Mouse (Mus musculus): ENCODE results near the gene Hoxd4.

Gene Hoxd4

DNA sequence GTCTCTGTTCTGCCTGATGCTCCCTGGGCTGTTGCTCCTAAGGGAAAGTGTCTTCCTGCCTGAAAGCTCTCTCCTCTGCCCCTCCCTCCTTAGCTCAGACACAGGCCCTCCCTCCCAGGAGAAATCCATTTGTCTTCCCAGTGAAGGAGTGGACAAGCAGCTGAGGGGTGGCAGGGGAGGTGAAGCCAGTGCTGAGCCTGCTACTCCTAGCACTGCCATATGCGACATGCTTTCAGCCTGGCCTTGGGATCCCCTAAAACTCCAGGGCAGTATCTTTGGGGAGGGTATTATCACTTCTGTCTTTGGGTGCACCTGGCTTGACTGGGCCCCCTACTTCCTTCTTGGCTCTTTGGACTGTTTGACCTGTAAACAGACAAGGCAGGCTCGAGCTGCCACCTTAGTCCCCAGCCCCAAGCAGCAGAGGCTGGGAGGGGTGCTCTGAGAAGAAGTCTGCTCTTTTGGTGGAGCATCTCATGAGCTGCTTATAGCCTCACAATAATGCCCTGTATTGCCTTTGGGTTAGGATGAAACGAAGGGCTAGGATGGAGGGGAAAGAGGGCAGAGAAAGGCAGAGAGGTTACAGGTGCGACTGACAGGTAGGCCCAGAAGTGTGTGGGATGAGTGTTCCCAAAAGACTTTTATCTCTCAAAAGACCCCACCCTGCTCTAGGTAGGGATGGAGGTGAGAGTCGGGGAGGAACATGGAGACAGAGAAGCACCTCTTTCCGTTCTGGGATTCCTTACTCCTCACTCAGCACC, 34.0 kb downstream of the Hoxd4 start:
- no peak for DNase-seq (ENCODE audit: low spot score)

DNA sequence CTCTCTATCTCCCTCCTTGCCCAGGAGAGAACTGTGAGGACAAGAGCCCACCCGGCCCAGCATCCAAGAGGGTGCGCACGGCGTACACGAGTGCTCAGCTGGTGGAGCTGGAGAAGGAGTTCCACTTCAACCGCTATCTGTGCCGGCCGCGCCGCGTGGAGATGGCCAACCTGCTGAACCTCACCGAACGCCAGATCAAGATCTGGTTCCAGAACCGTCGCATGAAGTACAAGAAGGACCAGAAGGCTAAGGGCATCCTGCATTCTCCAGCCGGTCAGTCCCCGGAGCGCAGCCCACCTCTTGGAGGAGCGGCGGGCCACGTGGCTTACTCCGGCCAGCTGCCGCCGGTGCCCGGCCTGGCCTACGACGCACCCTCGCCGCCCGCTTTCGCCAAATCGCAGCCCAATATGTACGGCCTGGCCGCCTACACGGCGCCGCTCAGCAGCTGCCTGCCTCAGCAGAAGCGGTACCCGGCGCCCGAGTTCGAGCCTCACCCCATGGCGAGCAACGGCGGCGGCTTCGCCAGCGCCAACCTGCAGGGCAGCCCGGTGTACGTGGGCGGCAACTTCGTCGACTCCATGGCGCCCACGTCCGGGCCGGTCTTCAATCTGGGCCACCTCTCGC, 34.7 kb downstream of the Hoxd4 start:
- DNase-seq (ENCODE audit: low spot score), result no peak

GRCm38 (mm10) chr2:74747006-74747405, 35.3 kb downstream of the Hoxd4 start:
- no peak for DNase-seq (ENCODE audit: low spot score)

DNA sequence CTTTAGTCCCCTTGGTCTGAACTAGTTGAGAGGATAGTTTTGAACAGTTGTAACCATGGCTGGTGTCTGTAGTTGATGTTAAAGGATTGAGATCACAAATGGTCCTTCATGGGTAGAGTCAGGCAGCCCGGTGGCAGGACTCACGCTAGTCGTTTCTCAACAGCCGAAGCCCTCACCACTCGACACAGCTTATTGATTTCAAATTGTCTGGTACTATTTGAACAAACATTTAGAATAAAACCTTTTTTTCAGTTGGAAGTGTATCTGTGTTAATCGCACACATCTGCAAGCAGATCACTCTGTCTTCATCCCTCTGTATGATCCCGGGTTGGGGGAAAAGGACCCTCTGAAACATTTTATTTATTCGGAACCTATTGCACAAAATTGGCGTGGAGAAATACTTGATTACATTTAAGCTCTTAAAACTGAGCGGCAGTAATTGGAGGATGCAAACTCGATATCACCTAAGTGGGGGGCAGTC, 36.0 kb downstream of the Hoxd4 start:
- DNase-seq (ENCODE audit: low spot score), result no peak

- no peak for DNase-seq (ENCODE audit: low spot score)
Observed at GRCm38 (mm10) chr2:74748436-74748995, 36.8 kb downstream of the Hoxd4 start.

GRCm38 (mm10) chr2:74749337-74750121, 37.8 kb downstream of the Hoxd4 start:
- no peak for DNase-seq (ENCODE audit: low spot score)

DNA sequence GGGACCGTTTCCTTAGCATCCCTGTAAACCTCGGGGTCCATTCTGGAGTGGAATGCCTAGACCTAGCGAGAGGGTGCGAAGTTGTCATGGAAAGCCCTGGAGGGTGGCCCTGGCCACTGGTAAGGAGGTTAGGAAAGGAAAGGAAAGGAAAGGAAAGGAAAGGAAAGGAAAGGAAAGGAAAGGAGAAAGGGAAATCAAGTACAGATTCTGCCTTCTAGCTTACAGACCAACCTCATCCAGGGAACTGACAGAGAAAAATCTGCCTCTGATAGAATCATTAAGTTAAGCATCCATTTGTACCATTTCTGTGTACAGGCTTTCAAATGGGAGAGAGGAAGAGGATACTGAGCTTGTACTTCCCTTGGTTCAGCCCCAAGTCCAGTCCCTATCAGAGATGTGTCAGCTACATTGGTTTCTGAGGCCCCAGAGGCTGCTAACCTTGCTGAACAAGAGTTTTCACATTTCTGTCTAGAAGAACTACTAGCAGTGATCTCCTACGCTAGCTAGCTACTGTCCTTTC, 39.1 kb downstream of the Hoxd4 start:
- DNase-seq (ENCODE audit: low spot score), result no peak

- no peak for DNase-seq (ENCODE audit: low spot score)
Observed at GRCm38 (mm10) chr2:74751861-74752260, 40.1 kb downstream of the Hoxd4 start.

DNA sequence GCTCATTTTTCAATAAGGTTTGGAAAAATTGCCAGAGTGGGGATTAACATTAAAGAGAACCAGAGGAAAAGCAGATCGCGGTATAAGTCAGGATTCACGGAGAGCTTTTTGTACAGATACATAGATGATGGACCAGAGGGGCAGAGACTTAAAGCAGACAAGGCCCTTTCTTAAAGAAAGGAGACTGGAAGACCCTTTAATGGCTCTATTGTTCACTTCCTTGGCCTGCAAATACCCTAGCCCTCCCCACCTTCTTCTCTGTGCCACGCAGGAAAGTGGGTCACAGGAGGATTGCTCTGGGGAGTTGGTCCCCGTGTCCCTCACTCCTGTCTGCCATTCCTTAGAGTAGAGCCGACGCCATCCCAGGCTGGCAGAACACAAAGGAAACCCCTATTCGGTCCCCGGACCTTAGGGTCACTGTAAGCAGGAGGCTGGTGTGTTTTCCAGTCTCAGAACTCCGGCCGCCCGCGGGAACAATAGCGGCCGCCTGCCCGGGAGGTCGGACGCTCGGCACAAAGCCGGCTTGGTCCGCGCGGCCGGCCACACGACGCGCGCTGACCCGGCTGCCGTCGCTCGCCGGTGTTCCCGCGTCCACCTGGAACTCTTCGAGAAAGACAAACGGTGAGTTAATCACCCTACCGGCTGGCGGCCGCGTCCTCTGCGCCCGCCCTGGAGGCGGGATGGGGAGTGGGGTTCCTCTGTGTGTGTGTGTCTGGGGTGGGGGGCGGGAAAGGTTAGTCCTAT, 40.9 kb downstream of the Hoxd4 start:
- no peak for DNase-seq (ENCODE audit: low spot score)

DNA sequence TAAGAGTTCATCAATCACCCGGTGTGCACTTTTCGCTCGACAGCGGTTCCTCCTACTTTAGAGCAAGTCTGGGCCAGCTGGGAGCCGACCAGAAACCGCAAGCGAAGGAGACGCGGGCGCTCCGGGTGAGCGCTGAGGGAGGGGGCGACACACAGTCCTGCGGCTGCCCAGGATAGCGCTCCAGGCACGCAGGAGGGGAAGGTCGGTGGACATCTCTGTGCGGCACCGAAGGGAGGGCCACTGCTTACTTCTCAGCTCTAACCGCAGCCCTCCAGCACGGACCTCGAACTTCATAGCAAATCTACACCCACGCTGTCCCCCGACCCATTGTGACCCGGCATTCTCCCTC, 41.4 kb downstream of the Hoxd4 start:
- no peak for DNase-seq (ENCODE audit: low spot score)

DNA sequence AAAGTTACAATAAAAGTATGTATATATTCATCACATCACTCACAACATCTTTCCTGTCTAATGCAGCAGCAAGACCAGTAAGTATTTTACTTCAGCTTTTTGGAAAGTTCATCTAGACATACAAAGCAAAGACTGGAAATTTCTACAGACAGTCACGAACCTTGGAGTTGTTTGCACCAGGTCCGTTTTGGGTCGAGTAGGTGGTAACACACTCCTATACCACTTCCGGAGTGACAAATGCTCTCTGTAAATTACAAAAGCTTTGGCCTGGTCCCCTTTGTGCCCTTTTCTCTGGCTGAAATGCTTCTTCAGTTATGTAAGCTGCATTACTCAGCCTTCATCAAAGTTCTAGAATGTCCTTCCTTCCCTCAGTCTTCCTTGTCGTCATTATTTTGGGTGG, 42.0 kb downstream of the Hoxd4 start:
- DNase-seq (ENCODE audit: low spot score), result no peak

DNA sequence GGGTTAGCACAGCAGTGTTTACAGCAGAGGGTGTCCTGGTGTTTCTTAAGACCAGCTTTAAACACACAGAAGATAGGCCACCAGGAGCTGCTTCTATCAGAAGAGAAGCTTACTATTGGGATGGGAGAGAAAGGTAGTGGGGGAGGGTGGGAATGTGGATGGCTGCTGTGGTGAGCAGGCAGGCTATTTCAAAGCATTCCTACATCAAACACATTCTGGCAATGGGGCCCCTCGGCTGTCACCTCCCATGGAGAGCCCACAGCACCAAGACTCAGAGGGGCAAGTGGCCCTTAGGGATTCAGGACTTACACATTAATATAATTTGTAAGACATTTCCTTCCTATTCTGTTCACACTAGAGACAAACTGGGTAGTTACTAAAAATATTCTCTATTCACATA, 48.4 kb downstream of the Hoxd4 start:
- no peak for DNase-seq (ENCODE audit: low spot score)

DNA sequence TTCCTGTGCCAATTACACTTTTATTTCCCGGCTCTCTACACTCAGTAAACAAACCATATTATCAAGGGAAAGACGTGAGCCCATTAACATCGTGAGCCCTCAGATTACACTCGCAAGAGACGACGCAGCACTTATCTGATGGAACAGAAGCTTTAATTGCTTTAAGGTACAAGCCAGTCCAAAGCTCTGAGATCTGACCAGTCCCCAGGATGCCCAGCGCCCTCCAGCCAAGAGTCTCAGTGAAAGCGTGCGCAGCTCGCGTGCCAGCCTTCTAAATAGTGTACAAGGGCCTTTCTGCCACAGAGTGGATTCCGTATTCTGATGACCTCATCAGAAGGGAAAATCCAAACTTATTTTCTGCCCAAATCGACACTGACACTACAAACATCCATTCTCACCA, 50.2 kb downstream of the Hoxd4 start:
- DNase-seq (ENCODE audit: low spot score), result no peak

GRCm38 (mm10) chr2:74762522-74763244, 51.0 kb downstream of the Hoxd4 start, which contains the start of gene Hoxd1:
Gene Hoxd1 (plus strand): TSS chr2:74762980.
- DNase-seq (ENCODE audit: low spot score), result no peak

- DNase-seq (ENCODE audit: low spot score), result no peak
Observed at GRCm38 (mm10) chr2:74763245-74763735, 51.6 kb downstream of the Hoxd4 start.

DNA sequence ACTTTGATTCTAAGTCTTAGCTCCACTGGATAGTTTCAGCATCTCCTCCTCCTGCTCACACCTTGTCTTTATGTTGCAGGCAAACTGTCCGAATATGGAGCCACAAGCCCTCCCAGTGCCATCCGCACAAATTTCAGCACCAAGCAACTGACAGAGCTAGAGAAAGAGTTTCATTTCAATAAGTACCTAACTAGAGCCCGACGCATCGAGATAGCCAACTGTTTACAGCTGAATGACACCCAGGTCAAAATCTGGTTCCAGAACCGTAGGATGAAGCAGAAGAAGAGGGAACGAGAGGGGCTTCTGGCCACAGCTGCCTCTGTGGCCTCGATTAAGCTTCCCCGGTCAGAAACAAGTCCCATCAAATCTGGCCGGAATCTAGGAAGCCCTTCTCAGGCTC, 52.2 kb downstream of the Hoxd4 start:
- no peak for DNase-seq (ENCODE audit: low spot score)

DNA sequence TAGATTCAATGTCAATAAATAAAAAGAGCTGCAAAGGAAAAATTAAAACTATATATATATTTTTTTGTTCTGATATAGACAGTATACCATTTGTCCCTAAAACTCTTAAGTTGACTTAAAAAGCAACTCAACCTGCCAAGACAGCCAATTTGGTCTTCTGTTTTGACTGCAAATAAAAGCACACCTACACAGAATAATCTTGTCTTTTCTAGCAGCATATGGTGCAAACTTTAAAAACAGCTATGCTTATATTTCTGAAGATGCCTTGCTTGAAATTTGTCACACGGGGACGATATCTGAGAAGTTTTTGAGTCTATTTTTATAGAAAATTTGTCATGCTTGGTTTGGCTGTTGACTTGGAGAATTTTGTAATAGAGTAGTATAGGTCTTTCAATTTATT, 62.6 kb downstream of the Hoxd4 start:
- DNase-seq (ENCODE audit: low spot score), result no peak

DNA sequence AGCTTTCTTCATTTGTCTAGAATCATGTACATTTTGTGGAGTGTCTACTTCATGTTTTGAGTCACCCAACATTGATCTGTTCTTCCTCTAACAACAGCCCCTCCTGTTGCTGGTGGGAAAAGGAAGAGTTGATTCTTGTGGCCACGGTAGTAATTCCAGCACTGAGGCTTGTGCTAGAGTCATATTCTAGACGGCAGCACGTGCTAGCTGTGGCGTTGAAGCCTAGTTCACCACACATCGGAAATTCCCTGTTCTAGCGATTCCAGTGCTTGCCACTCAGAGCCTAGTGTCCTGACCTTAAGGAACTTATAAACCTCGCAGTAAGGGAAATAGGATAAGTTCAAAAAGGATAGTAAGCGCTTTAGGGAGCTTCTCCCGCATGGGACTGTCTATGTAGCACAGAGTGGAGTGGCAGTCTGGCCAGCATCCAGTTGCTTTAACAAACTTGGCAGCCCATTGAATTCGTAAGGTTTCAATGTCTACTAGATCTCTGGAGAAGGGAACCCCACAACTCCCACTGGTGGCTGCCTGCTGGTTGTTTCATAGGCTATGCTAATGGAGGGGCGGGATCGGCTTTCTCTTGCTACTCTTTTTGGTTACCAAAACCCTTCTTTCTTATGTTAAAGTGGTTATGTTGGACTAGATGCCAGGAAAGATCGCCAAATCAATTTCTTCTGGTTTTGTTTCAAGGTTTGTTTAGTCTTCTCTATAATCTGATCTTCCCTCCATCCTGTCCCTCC, 66.0 kb downstream of the Hoxd4 start:
- no peak for DNase-seq (ENCODE audit: low spot score)
